Mouse (Mus musculus): ENCODE results near the gene Celsr1. TPM values are rescaled to one million over a fixed set of nuclear protein-coding genes. Genes with fewer than 3 reads are reported as not detected.

Celsr1 gene
- polyA plus RNA-seq, 1 experiment from 2014 or later: 0.25 TPM

DNA sequence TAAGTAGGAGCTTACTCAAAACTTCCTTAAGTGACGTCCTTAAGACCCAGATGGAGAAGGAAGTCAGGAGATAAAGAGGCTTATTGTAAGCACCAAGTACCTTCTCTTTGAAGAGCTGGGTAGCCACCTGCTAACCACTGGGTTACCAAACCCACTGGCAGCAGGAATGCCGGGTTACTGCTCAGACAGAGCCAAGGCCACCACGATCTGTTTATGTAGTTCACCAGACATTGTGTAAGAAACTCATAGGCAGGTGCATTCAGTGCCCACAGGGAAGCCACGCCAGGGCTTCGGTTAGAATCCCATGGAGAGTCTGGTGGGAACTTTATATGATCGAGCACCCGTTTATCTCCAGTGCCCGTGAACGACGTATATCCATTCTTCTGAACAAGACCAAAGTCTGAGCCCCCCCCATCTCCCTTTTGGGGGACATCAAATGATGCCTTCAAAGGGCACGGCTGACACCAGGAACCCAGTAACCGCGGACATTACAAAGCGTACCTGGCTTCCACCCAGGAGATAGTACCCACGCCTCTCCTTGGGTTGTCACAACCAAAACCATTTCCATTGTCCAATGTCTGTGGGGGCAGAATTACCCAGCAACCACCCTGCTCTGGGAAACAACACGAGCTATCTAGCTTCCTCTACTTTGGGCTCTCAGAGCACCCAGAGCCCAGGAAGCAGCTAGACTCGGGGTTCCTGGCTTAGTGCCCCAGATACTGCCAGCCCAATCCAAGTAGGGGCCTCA, 42.7 kb downstream of the Celsr1 start:
- no peaks in the 10 kb centered on the region for H3K4me1 ChIP-seq
- WGBS (ENCODE audit: insufficient replicate concordance): 62% methylated on average over 17 of the region's 17 CpGs

DNA sequence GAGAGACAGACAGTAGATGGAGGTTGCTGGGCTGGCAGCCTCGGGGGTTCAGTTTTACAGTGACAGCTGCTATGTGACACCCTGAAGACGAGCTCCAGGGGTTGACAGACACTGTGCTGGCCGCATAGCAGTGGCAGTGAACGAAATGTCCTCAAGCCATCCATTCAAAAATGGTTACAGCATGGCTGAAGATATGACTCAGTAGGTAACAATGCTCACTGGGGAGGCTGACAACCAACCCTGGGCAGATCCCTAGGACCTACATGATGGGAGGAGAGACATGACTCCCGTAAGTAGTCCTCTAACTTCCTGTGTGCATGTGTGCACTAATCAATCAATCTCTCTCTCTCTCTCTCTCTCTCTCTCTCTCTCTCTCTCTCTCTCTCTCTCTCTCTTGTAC, 45.7 kb downstream of the Celsr1 start:
- Histone ChIP-seq H3K4me2 (no peak overlapping the region), H3K9ac (no peak overlapping the region), H3K36me3 (no peaks in the 10 kb centered on the region), H3K4me1 (0 out of 2 replicates have a peak, but pooled peaks cover under 1% of the 10 kb centered on the region), H3K9me3 (replicated peaks) (no peaks in the 10 kb centered on the region), H3K4me3 (no peak overlapping the region), H3K27ac (no peak overlapping the region), H3K27me3 (replicated peaks) (peaks cover 36% of the 10 kb centered on the region)
- ATAC-seq: no peak
- WGBS (ENCODE audit: insufficient replicate concordance): 39% methylated on average over 5 of the region's 5 CpGs

More for the DNA sequence above, 42.7 kb downstream of the Celsr1 start:
- Histone ChIP-seq H3K9ac (no peak overlapping the region), H3K4me3 (no peak overlapping the region), H3K36me3 (no peaks in the 10 kb centered on the region), H3K27ac (no peak overlapping the region), H3K27me3 (replicated peaks) (peaks cover 36% of the 10 kb centered on the region), H3K9me3 (replicated peaks) (no peaks in the 10 kb centered on the region), H3K4me2 (no peak overlapping the region)
- ATAC-seq: no peak

DNA sequence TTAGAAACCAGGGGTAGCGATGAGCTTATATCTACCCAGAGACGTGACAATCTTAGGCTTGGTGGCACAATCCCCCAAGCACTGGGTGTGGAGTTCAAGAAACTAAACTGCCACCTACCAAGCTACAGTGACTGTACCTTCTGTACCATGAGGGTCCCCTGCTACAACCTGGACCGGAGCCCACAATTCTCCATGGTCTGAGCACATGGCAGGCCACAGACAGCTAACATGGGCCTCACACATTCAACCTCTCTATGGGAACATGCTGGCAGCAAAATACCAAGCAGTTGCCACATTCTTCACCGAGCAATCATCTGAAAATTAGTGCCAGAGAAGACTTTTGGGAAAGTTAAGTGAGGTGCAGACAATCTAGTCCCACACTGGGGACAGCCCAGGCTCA, 47.4 kb downstream of the Celsr1 start:
- no peak overlapping the region for H3K9ac ChIP-seq
- ATAC-seq: no peak
- H3K27me3 ChIP-seq (replicated peaks): peaks cover 32% of the 10 kb centered on the region
- no peak overlapping the region for H3K27ac ChIP-seq
- no peak overlapping the region for H3K4me3 ChIP-seq
- WGBS (ENCODE audit: insufficient replicate concordance): 75% methylated on average over 4 of the region's 4 CpGs
- H3K4me1 ChIP-seq: peaks cover 14% of the 10 kb centered on the region
- no peak overlapping the region for H3K4me2 ChIP-seq
- H3K36me3 ChIP-seq: no peaks in the 10 kb centered on the region
- H3K9me3 ChIP-seq (replicated peaks): no peaks in the 10 kb centered on the region

DNA sequence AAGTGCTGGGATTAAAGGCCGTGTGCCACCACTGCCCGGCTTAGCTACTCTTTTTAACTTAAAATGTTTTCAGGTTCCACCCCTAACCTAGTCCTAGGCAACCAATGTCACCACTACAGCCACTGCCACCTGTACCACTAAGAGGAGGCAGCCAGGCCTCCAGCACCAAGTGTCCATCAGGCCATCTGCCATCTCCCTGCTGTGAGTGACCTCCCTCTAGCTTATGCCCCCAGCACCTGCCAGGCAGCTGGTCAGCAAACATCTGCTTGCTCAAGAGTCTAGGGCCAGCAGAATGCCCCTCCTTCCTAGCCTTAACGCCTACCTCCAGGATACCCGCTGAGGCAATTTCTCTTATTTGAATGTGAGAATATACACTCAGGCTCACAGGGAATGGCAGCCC, 48.0 kb downstream of the Celsr1 start:
- H3K27ac ChIP-seq: no peak overlapping the region
- no peak overlapping the region for H3K4me2 ChIP-seq
- WGBS (ENCODE audit: insufficient replicate concordance): 64% methylated on average over 4 of the region's 4 CpGs
- ATAC-seq: no peak
- peaks cover 31% of the 10 kb centered on the region for H3K27me3 ChIP-seq (replicated peaks)
- H3K4me3 ChIP-seq: no peak overlapping the region
- no peak overlapping the region for H3K9ac ChIP-seq
- H3K9me3 ChIP-seq (replicated peaks): no peaks in the 10 kb centered on the region
- H3K36me3 ChIP-seq: no peaks in the 10 kb centered on the region
- H3K4me1 ChIP-seq: peaks cover 14% of the 10 kb centered on the region

DNA sequence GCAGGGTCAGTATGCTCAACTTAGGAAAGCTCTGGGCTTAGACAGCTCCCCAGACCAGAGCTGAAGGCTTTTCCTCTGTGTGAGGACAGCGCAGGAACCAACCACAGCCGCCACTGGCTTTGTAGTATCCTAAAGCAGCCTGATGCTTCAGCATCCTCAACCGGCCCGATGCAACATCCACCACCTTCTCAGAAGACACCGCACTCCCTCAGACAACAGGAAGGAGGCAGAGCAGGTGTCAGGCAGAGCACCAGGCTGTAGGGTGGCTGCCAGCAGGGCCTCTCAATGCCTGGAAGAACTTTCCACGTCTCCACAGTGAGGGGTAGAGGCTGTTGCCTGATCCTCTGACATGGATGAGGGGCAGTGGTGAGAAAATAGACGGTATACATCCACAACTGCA, 50.4 kb downstream of the Celsr1 start:
- no peak for ATAC-seq
- Histone ChIP-seq H3K9me3 (replicated peaks) (no peaks in the 10 kb centered on the region), H3K27me3 (replicated peaks) (peaks cover 39% of the 10 kb centered on the region), H3K4me3 (no peak overlapping the region), H3K27ac (no peak overlapping the region), H3K36me3 (no peaks in the 10 kb centered on the region), H3K9ac (no peak overlapping the region), H3K4me1 (peaks cover 14% of the 10 kb centered on the region), H3K4me2 (no peak overlapping the region)
- WGBS (ENCODE audit: insufficient replicate concordance): 75% methylated on average over 7 of the region's 7 CpGs

DNA sequence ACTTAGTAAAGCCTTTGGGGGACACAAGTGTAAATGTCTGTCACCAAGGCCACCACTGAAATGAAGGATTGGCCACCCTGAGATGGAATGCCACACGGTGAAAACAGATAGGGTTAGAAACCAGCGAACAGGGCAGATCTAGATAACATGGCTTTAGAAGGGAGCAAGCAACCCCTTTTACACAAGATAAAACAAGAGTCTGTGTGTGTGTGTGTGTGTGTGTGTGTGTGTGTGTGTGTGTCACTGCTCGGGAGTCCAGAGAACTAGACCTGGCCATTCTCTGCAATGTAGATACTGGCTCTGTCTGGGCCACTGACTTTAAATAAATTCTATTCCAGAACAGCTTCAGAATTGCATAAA, 51.2 kb downstream of the Celsr1 start:
- Histone ChIP-seq H3K4me2 (peak overlapping the region; percentile 23), H3K4me3 (no peak overlapping the region), H3K9me3 (replicated peaks) (no peaks in the 10 kb centered on the region), H3K9ac (no peak overlapping the region), H3K27me3 (replicated peaks) (peaks cover 46% of the 10 kb centered on the region), H3K36me3 (no peaks in the 10 kb centered on the region), H3K27ac (no peak overlapping the region), H3K4me1 (peaks cover 14% of the 10 kb centered on the region)
- 14% methylated on average over 3 of the region's 3 CpGs for WGBS (ENCODE audit: insufficient replicate concordance)
- peak; percentile 66 for ATAC-seq

DNA sequence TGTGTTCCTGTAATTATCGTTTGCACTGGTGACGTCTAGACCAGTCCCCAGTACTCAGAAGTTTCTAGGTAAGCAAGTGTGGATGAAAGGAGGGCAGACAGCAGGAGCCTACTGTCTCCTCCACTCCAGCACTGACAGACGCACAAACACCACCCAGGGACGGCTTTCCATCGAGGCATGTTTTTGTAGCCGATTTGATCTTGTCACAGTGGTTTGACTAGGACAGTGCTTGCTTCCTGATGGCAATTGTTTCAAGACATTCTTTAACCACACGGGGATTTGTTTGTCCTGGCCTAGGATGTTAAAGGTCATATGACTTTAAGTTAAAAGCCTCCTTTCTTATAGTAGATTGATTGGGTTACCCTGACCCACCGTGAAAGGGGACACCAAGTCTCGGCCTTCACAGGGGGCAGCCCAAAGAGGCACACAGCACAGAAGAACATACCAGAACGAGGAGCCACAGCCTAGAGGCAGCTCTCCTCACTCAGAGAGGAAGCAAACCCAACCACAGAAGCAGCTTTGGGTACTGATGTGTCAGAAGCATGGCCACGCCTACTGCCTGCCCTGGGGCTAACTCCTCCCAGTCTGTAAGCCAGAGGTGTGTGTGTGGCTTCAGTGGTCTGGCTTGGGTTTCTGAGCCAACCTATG, 51.7 kb downstream of the Celsr1 start:
- H3K4me3 ChIP-seq: no peak overlapping the region
- H3K9ac ChIP-seq: no peak overlapping the region
- peaks cover 49% of the 10 kb centered on the region for H3K27me3 ChIP-seq (replicated peaks)
- ATAC-seq: peak; percentile 68
- H3K27ac ChIP-seq: no peak overlapping the region
- H3K9me3 ChIP-seq (replicated peaks): no peaks in the 10 kb centered on the region
- WGBS (ENCODE audit: insufficient replicate concordance): 19% methylated on average over 11 of the region's 11 CpGs
- H3K36me3 ChIP-seq: no peaks in the 10 kb centered on the region
- H3K4me1 ChIP-seq: peaks cover 14% of the 10 kb centered on the region
- peak overlapping the region; percentile 23 for H3K4me2 ChIP-seq

DNA sequence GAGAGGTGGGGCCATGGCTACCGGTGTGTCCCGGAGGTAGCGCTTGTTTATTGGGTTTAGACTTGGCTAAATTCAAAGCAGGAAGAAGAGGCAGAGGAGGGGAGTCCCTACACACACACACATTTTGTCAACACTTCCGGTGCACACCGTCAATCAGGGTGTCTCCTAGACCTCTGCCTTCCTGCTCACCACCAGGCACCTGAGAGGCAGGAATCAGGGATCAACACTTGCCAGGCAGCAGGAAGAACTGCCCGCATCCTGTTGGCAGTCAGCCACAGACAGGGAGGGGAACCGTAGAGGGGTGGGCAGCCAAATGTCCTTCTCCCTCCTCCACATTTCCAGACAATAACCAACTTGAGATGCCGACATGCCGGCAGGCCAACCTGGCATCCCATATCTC, 56.5 kb downstream of the Celsr1 start:
- Histone ChIP-seq H3K4me1 (peaks cover 5% of the 10 kb centered on the region), H3K9ac (no peak overlapping the region), H3K4me2 (no peak overlapping the region), H3K9me3 (replicated peaks) (no peaks in the 10 kb centered on the region), H3K27ac (no peak overlapping the region), H3K36me3 (no peaks in the 10 kb centered on the region), H3K4me3 (no peak overlapping the region), H3K27me3 (replicated peaks) (peaks cover 43% of the 10 kb centered on the region)
- WGBS (ENCODE audit: insufficient replicate concordance): 59% methylated on average over 9 of the region's 9 CpGs
- ATAC-seq: no peak

DNA sequence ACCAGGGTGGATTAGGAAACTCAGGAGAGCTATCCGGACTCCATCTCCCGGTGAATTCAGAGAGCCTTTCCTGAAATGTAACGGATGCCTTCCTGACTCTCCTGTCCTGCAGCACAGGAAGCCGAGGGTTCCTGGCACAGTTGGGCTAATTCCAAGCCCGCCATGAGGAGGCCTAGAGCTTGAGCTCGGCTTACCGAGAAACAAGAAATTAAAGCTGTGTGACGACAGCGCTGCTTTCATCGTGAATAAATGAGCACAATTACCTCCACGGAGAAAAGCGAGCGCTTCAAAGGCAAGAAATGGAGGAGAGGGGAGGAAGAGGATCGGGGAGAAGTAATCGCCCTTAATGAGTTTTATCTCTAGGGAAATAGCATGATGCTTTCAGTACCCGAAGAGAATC, 57.8 kb downstream of the Celsr1 start:
- H3K9ac ChIP-seq: no peak overlapping the region
- H3K27ac ChIP-seq: no peak overlapping the region
- no peaks in the 10 kb centered on the region for H3K4me1 ChIP-seq
- peaks cover 43% of the 10 kb centered on the region for H3K27me3 ChIP-seq (replicated peaks)
- no peak for ATAC-seq
- H3K36me3 ChIP-seq: no peaks in the 10 kb centered on the region
- H3K4me3 ChIP-seq: no peak overlapping the region
- H3K9me3 ChIP-seq (replicated peaks): no peaks in the 10 kb centered on the region
- no peak overlapping the region for H3K4me2 ChIP-seq
- 50% methylated on average over 16 of the region's 16 CpGs for WGBS (ENCODE audit: insufficient replicate concordance)

DNA sequence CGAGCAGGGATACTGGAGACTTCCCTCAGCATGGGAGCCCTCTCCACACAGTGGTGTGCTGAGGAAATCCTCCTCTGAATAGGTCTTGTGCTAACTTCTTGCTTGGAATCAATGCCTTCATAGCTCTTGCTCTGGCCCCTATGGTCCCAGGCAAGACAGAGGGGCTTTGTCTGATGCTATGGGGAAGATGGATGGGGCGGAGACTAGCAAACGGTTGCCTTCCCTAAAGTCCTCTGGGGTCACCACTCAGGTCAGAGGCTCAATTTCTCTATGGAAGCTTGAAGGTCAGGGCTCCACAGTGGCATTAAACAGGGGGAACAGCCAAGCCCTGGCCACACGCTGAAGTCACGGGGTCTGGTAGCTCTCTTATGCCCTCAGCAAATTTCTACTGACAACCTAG, 62.0 kb downstream of the Celsr1 start:
- ATAC-seq: no peak
- Histone ChIP-seq H3K27ac (no peak overlapping the region), H3K36me3 (no peaks in the 10 kb centered on the region), H3K9me3 (replicated peaks) (no peaks in the 10 kb centered on the region), H3K27me3 (replicated peaks) (peaks cover 14% of the 10 kb centered on the region), H3K4me3 (no peak overlapping the region), H3K4me1 (peaks cover 6% of the 10 kb centered on the region), H3K4me2 (no peak overlapping the region), H3K9ac (no peak overlapping the region)
- 62% methylated on average over 5 of the region's 5 CpGs for WGBS (ENCODE audit: insufficient replicate concordance)

DNA sequence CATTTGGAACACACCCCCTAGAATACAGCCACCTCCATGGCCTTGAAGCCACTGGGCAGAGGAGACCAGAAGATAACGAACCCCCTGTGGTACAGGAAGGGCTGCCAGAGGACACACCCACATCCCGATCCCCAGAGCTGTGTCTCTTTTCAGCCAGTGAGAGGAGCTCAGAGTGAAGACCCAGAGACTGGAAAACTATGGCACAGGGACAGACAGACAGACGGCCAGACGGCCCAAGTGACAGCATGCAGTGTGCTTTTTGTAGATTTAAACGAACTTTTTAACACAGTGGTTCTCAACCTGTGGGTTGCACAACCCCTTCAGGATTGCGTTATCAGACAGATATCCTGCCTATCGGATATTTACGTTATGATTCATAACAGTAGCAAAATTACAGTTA, 63.1 kb downstream of the Celsr1 start:
- H3K27me3 ChIP-seq (replicated peaks): peaks cover 9% of the 10 kb centered on the region
- H3K36me3 ChIP-seq: no peaks in the 10 kb centered on the region
- H3K4me3 ChIP-seq: no peak overlapping the region
- no peak overlapping the region for H3K9ac ChIP-seq
- peaks cover 6% of the 10 kb centered on the region for H3K4me1 ChIP-seq
- no peaks in the 10 kb centered on the region for H3K9me3 ChIP-seq (replicated peaks)
- ATAC-seq: no peak
- no peak overlapping the region for H3K27ac ChIP-seq
- 40% methylated on average over 8 of the region's 8 CpGs for WGBS (ENCODE audit: insufficient replicate concordance)
- no peak overlapping the region for H3K4me2 ChIP-seq

DNA sequence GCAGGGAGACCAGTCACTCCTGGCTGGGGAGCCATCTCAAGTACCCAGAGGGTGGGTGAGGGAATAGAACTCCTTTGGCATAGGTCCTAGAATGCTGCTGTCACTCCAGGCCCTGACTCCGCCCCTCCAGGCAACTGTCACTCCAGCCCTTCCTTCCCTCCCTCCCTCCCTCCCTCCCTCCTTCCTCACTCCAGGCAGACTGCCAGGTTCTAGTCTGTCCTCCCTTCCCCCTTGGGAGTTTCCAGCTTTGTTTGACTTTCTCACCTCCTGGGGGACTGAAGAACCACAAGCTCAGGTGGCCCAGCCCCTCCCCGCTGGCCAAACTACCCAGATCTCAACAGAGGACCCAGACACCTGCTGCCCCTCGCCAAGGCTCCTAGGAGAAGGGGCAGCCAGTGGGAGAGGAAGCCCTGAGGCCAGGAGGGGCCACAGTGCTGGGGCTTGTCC, 63.8 kb downstream of the Celsr1 start:
- Histone ChIP-seq H3K9ac (no peak overlapping the region), H3K4me1 (peaks cover 6% of the 10 kb centered on the region), H3K36me3 (no peaks in the 10 kb centered on the region), H3K27ac (no peak overlapping the region), H3K27me3 (replicated peaks) (peaks cover 11% of the 10 kb centered on the region), H3K4me2 (no peak overlapping the region), H3K9me3 (replicated peaks) (no peaks in the 10 kb centered on the region), H3K4me3 (no peak overlapping the region)
- ATAC-seq: no peak
- whole genome bisulfite sequencing (ENCODE audit: insufficient replicate concordance): 50% methylated on average over 3 of the region's 3 CpGs

Measured in liver, embryonic 12.5 days (tissue).